Mouse (Mus musculus): ENCODE data around the gene Lzts2. TPM values are rescaled to one million over a fixed set of nuclear protein-coding genes. Genes with fewer than 3 reads are reported as not detected.

Gene Lzts2
- under 1 TPM in 1 of 2 experiments, not detected in 1; 0.31 TPM for total RNA-seq (2023)

DNA sequence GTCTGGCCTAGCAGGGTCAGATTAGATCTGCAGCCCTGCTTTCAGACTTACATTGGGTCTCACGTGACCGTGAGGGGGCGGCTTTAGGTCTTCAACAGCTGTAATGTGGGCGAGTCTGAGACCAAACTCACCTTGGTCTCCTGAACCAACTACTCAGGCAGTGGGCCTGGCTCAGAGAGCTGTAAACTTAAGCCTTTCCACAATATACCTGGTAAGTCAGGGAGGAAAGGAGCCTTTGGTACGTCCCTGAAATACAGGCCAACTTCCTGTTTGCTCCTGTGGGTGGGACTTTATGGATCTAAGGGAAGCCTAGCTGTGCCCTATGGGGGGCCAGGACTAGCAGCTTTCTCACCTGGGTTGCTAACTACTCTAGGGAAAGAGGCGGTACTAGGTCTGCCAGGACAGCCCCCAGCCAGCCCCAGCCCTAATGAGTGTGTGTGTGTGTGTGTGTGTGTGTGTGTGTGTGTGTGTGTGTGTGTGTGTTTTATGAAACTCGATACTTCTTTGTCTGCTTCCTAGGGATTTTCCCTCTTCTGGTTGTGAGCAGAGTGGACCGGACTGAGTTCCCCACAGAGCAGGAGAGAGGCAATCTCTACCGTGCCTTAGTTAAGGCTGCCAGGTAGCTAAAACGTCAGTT, at the start of gene Lzts2:
TSS of gene Lzts2 (plus strand) at position 80 of the 637 bp plus-strand sequence.

GRCm38 (mm10) chr19:44988831-44989566, 25.2 kb upstream of the Lzts2 start, which contains the start of gene Sema4g:
Gene Sema4g (plus strand): TSS chr19:44989101.

DNA sequence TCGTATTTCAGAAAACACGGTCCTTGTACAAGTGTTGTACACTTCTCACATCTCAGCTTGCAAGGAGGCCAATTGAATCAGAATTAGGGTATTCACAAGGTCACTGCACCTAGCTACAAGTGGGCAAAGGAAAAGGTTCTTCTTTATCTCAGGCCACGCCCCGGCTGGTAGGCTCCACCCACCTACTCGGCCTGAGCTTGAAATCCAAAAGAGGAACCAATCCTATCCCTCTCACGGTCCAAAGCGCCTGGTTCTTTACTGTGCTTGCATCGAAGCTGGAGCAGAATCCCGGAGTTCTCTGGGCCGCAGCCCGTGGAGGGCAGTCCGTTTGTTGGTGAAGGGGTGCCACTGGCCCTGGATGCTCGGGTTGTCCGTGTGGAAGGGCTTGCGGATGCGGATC, 8.8 kb upstream of the Lzts2 start, which contains the start of gene Twnk:
TSS of gene Twnk (plus strand) at position 220 of the 400 bp plus-strand sequence.

GRCm38 (mm10) chr19:45005957-45006712, 8.1 kb upstream of the Lzts2 start, which contains the start of gene Mrpl43:
Gene Mrpl43 (minus strand): TSS chr19:45006442.

DNA sequence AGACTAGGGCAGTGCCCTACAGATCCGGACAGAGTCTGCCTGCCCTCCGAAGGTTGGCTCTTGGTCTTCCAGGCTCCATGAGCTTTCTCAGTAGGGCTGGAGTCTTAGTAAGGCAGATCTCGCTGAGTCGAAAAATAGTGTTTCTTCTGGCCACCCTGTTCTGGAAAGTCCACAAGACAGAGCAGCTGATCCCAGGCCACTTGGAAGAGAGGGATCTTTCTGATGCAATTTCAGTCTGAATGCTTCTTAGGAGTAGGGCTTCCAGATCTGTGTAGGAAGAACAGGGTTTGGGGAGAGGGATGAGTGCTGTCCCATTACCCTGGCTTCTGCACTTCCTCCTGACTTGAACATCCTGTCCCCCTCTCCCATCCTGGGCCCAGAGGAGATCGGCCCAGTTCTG, 31.4 kb downstream of the Lzts2 start, which contains the start of gene Pdzd7:
TSS of gene Pdzd7 (minus strand) at position 67 of the 400 bp plus-strand sequence.

DNA sequence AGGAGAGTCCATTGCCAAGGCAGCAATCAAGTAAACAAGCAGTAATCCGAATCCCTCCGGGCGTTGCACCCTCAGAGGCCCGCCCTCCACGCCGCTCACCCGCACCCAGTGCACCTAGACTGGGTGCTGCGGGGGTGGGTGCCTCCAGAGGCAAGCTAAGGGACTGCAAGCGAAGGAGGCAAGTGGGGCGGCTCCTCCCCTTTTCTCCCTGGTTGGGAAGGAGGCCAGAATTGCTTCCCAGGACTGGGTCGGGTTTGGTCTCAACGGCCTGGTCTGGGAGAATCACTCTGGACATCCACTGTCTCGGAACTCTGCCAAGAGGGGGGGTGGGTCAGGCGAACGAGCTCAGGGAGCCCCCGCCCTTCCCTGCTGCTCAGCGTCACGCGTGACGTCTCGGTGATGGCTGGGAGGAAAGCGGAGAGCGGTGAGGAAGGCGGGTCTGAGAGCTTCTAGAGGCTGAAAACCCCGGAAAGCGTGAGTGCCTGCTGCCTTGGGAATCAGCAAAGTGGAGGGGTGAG, 33.3 kb downstream of the Lzts2 start, which contains the start of gene Sfxn3:
TSS of gene Sfxn3 (plus strand) at position 87 of the 518 bp plus-strand sequence.

GRCm38 (mm10) chr19:45074580-45075322, 60.5 kb downstream of the Lzts2 start, which contains the start of gene Kazald1:
Gene Kazald1 (plus strand): TSS chr19:45075241.

Other genes starting within 250 kb of the Lzts2 start
- 10 to 100 TPM; 46.7 to 47.6 TPM for gene Slf2, start 83.3 kb upstream of the Lzts2 start, total RNA-seq (2023)
- under 1 TPM; 0.15 to 0.71 TPM for gene Sema4g, start 25.3 kb upstream of the Lzts2 start, total RNA-seq (2023)
- gene Twnk, start 8.8 kb upstream of the Lzts2 start, total RNA-seq (2023) = 1 to 10 TPM; 9.0 to 9.1 TPM
- 10 to 100 TPM; 35.9 to 39.9 TPM for gene Mrpl43, start 8.0 kb upstream of the Lzts2 start, total RNA-seq (2023)
- not detected for gene Pdzd7, start 31.3 kb downstream of the Lzts2 start, total RNA-seq (2023)
- gene Sfxn3, start 33.1 kb downstream of the Lzts2 start, total RNA-seq (2023) = 10 to 100 TPM; 79.0 to 87.6 TPM
- gene Kazald1, start 60.8 kb downstream of the Lzts2 start, total RNA-seq (2023) = under 1 TPM; 0.42 to 0.55 TPM
- under 1 TPM in 1 of 2 experiments, not detected in 1; 0.24 TPM for gene Tlx1, start 136.3 kb downstream of the Lzts2 start, total RNA-seq (2023)
- not detected for gene Lbx1, start 221.4 kb downstream of the Lzts2 start, total RNA-seq (2023)